Mouse (Mus musculus): Measurements from ENCODE around the gene Fhad1.

DNA sequence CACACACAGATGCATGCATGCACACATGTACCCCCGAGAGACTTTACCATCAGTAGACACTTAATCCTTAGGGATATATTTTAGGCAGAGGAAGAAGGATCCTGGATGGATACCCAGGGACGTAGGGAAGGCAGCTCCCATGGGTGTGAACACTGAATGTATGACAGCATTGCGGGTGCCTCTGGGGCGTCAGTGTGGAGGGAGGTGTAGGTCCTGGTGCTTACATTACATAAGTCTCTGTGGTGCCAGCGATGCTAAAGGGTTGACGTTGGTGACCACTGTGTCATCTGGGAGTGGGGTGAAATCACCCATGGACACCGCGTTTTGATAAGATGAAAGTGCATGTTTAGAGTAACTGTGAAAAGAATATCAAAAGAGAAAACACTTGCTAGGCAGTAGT is 54.8 kb downstream of the Fhad1 start:
- TF ChIP-seq POLR2A (IDR thresholded peaks at IDR 0.05; ENCODE audit: borderline replicate concordance, control insufficient read depth, low read depth, low read length) (no peak), CTCF (IDR thresholded peaks at IDR 0.05; ENCODE audit: control insufficient read depth, insufficient read depth, low read length) (no peak)

Measured in bone marrow, adult 2 months (tissue).